Mouse (Mus musculus) heart, adult 2 months (tissue): ENCODE data around the gene Aldh1a3. TPM values are rescaled to one million over a fixed set of nuclear protein-coding genes. Genes with fewer than 3 reads are reported as not detected.

Experiments
- DNase-seq, 2 experiments: peaks; one replicate each; pipeline ENCODE4 v3.0.0; 2021
- H3K27ac ChIP-seq: fragments of 200-600 bp; 2 replicates; pipeline ENCODE4 v1.8.1; 2022
- H3K27me3 ChIP-seq: fragments of 200-500 bp; 2 replicates; pipeline ENCODE4 v1.6.1; 2012; ENCODE audit warnings: mild to moderate bottlenecking, low read length, inconsistent platforms, mixed read lengths; ENCODE audit not compliant: control insufficient read depth, insufficient read depth
- H3K36me3 ChIP-seq: fragments of 200-500 bp; 2 replicates; pipeline ENCODE4 v1.6.1; 2012; ENCODE audit warnings: low read length, inconsistent platforms; ENCODE audit not compliant: control insufficient read depth, insufficient read depth
- H3K4me1 ChIP-seq: fragments of 200-500 bp; 2 replicates; pipeline ENCODE4 v1.6.1; 2011; ENCODE audit warnings: low read length; ENCODE audit not compliant: control insufficient read depth, insufficient read depth
- H3K4me3 ChIP-seq: fragments of 200-600 bp; 2 replicates; pipeline ENCODE4 v1.8.1; 2022
- H3K79me2 ChIP-seq: fragments of 200-500 bp; replicated peaks from 2 replicates; pipeline ENCODE4 v1.6.1; 2012; ENCODE audit warnings: mild to moderate bottlenecking, inconsistent platforms, low read length, moderate library complexity, mixed read lengths; ENCODE audit not compliant: control insufficient read depth, insufficient read depth
- H3K9ac ChIP-seq: fragments of 200-500 bp; 2 replicates; pipeline ENCODE4 v1.6.1; 2012; ENCODE audit warnings: low read depth, mild to moderate bottlenecking, control low read depth, inconsistent platforms, low read length, mixed read lengths
- CTCF ChIP-seq: fragments of 200-600 bp; IDR thresholded peaks from 2 replicates; pipeline ENCODE4 v1.8.1; 2022; ENCODE audit warnings: antibody characterized with exemption, mild to moderate bottlenecking, moderate library complexity
- EP300 ChIP-seq: fragments of 200-500 bp; IDR thresholded peaks from 2 replicates; pipeline ENCODE4 v1.6.1; 2011; ENCODE audit warnings: low read depth, low read length, control low read depth; ENCODE audit not compliant: insufficient read depth
- POLR2A ChIP-seq: fragments of 200-500 bp; IDR thresholded peaks from 2 replicates; pipeline ENCODE4 v1.6.1; 2011; ENCODE audit warnings: mild to moderate bottlenecking, low read depth, low read length, control low read depth; ENCODE audit not compliant: insufficient read depth
- WGBS: fragments of 180-500 bp; shearing (Covaris S2); methylation state at CpG from one replicate; pipeline ENCODE4 v1.1.7; 2018; 5-methylcytosine and 5-hydroxymethylcytosine counted together
- intact Hi-C: fragments of 180-260 bp; cut with DNase I; formaldehyde crosslinking; loops from one replicate; pipeline ENCODE4 v1.15.1; 2025
- polyA plus RNA-seq: library from polyadenylated mRNA; depleted of rRNA; stranded (reverse); fragments of >200 nt; gene quantifications from 2 replicates; pipeline ENCODE4 v1.2.3, GENCODE M21; 2012
- total RNA-seq, 2 experiments: library from RNA; stranded (reverse); gene quantifications; 2 replicates each; pipeline ENCODE4 v1.2.3; 2021

Gene Aldh1a3
- total and polyA plus RNA-seq, 3 experiments, result 0.75 to 1.0 (median 0.86) TPM

DNA sequence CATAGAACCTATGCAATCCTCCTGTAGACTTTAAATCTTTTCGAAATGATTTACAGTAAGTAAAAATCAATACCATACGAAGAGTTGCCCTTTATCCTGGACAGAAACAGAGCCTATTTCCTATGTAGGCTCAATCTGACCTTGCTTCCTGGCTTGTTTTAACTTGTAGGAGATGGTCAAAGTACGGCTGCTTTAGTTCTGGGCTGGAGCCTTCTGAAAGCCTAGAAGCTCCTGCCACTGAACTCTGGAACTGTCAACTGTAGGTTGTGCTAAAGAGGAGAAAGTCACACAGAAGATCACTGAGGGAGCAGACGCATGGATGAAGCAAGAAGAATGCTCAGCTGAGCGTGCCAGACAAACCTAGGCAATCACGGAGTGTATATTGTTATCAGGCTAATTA is 56.3 kb downstream of the Aldh1a3 start:
- H3K4me3 ChIP-seq, result no peak overlapping the region
- WGBS, result 88% methylated on average over 6 of the region's 6 CpGs
- no peak overlapping the region for H3K27ac ChIP-seq
- H3K36me3 ChIP-seq, result peaks cover 2% of the 10 kb centered on the region; the same call in 1 of the 2 replicates
- TF ChIP-seq EP300, result no peak
- no peak for TF ChIP-seq CTCF
- no peak for TF ChIP-seq POLR2A
- no peaks in the 10 kb centered on the region for H3K27me3 ChIP-seq
- intact Hi-C loops, result no loop called here
- no peak for DNase-seq
- peaks cover 9% of the 10 kb centered on the region for H3K4me1 ChIP-seq
- H3K79me2 ChIP-seq, result no peaks in the 10 kb centered on the region
- no peak overlapping the region for H3K9ac ChIP-seq

DNA sequence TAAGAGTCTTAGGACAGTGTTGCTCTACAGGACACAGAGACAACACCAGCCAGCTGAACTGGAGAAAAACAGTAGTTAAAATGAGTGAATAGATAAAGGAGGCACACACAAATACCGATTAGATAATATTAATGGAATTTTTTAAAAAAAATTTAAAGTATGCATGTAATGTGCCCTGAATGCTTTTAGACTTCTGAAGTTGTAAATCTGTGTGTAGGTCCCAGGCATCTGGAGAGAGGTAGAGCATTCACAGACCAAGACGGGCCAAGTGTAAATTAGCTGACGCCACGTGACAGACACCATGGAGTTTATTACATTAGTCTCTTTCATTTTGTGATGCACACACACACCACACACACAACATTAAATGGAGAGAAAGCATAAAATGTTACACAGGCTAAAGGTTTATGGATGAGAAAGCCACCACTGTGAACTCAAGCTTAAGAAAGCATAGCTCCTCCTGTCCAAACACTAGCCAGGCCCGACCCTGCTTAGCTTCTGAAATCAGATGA is 57.3 kb downstream of the Aldh1a3 start:
- H3K79me2 ChIP-seq, result no peaks in the 10 kb centered on the region
- WGBS, result 65% methylated on average over 5 of the region's 5 CpGs
- DNase-seq, result no peak
- no peaks in the 10 kb centered on the region for H3K27me3 ChIP-seq
- intact Hi-C loops, result no loop called here
- H3K27ac ChIP-seq, result peak overlapping the region; percentile 36; the same call in 1 of the 2 replicates
- H3K9ac ChIP-seq, result no peak overlapping the region
- peaks cover 2% of the 10 kb centered on the region; the same call in 1 of the 2 replicates for H3K36me3 ChIP-seq
- no peak overlapping the region for H3K4me3 ChIP-seq
- peaks cover 9% of the 10 kb centered on the region for H3K4me1 ChIP-seq
- no peak for TF ChIP-seq POLR2A
- no peak for TF ChIP-seq CTCF
- no peak for TF ChIP-seq EP300

DNA sequence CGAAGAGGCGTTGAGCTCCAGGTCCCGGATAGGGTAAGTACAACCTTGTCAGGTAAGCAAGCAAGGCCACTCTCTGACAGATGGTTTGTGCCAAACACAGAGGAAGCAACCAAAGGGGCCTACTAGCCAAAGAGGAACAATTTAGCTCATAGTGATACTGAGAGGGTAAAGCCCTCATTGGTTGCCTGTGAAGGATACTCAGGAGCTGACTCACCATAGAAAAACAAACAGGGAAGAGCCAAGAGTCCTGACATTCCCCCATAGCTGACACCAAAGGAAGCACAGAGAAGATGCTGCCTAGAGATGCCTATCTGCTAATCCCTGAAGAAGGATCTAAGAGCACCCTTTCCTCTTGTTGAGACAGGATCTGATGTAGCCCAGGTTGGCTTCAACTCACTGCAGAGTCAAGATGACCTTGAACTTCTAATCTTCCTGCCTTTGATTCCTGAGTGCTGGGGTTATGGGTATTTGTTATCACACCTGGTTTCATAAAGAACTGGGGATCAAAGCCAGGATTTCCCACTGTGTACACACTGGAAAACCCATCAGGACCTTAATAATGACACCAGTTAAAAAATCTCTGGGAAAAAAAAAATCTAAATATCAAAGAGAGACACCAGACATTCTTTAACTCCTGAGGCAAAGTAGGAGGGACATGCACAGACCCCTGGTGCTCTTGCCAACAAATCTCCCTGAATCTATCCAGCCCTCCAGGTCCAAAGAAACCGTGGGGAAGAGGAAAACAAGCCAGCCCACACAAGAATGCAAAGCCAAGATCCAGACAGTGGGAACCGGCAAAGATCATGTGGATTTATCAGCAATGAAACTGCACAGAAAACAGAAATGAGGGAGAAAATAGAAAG is 58.0 kb downstream of the Aldh1a3 start:
- peaks cover 9% of the 10 kb centered on the region for H3K4me1 ChIP-seq
- no peaks in the 10 kb centered on the region for H3K27me3 ChIP-seq
- TF ChIP-seq POLR2A (no peak), EP300 (no peak), CTCF (no peak)
- WGBS, result 67% methylated on average over 5 of the region's 5 CpGs
- H3K4me3 ChIP-seq, result no peak overlapping the region
- peak overlapping the region; percentile 36 for H3K27ac ChIP-seq
- peaks cover 2% of the 10 kb centered on the region; the same call in 1 of the 2 replicates for H3K36me3 ChIP-seq
- H3K9ac ChIP-seq, result no peak overlapping the region
- intact Hi-C loops, result no loop called here
- DNase-seq, result peak in 1 of 2 experiments; percentile 23
- H3K79me2 ChIP-seq, result no peaks in the 10 kb centered on the region

DNA sequence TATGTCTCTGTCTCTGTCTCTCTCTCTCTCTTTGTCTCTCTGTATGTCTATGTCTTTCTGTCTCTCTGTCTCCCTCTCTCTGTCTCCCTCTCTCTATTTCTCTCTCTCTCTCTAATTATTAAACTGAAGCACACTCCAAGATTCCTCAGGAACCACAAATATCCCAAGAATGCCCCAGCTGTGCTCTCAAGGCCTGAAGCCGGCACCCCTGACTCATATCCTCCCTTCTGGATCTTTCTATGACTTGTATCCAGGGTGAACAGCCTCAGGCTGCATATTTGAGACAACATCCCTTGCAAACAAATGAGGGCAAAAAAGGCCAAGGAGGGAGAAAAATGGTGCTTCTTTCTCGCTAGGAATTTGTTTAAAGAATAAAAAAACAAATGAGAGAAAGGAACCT is 61.4 kb downstream of the Aldh1a3 start, which contains the start of gene Gm10974:
TSS of gene Gm10974 (plus strand) at position 2 of the 400 bp plus-strand sequence.
- WGBS, result 40% methylated on average over 2 of the region's 2 CpGs
- Histone ChIP-seq H3K79me2 (no peaks in the 10 kb centered on the region), H3K9ac (no peak within 1 kb of the TSS), H3K27me3 (no peaks in the 10 kb centered on the region), H3K36me3 (peaks cover 2% of the 10 kb centered on the region; the same call in 1 of the 2 replicates), H3K4me1 (peaks cover 9% of the 10 kb centered on the region), H3K27ac (peak within 1 kb of the TSS; percentile 47), H3K4me3 (no peak within 1 kb of the TSS)
- intact Hi-C loops, result no loop called here
- TF ChIP-seq CTCF (no peak), EP300 (no peak), POLR2A (no peak)
- peak in 1 of 2 experiments; percentile 39 for DNase-seq

DNA sequence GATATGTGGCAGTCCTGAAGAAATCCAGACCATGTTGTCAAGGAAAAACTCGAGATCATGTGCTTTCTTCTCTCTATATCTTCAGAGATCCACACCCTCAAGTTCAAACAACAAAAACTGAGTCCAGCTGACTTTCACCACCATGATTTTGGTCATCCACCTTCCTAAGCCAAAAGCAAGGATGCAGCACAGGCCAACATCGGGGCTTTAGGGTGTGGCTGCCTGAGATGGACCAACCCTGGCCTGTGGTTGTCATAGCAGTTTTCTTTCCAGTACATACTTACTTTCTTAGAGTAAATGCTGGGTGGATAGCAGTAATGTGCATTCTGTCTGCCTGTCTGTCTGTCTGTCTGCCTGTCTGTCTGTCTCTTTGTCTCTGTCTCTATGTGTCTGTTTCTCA is 61.9 kb downstream of the Aldh1a3 start:
- TF ChIP-seq CTCF, result no peak
- TF ChIP-seq POLR2A, result no peak
- no peak for TF ChIP-seq EP300
- peaks cover 9% of the 10 kb centered on the region for H3K4me1 ChIP-seq
- H3K36me3 ChIP-seq, result peaks cover 2% of the 10 kb centered on the region; the same call in 1 of the 2 replicates
- 50% methylated on average over 2 of the region's 2 CpGs for WGBS
- H3K9ac ChIP-seq, result no peak overlapping the region
- H3K79me2 ChIP-seq, result no peaks in the 10 kb centered on the region
- no peak overlapping the region for H3K4me3 ChIP-seq
- peak in 1 of 2 experiments; percentile 28 for DNase-seq
- intact Hi-C loops, result no loop called here
- no peak overlapping the region for H3K27ac ChIP-seq
- no peaks in the 10 kb centered on the region for H3K27me3 ChIP-seq

DNA sequence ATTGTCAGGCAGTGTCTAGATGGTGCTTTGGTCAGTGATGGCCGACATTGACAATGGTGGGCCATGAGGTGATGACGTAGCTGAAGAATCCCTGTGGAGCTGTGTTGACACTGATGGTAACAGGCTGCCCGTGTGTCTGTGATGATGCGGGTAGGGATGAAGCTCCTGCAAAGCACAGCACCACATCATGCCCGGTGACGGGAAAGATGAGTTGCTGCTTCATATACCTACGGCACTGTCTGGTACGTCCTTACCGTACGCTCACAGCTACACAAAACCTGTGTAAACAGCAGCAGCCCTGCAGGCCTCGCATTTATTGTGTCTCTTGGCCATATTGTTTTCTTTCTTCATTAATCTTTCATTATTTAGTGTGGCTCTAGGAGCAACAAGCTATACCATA is 62.8 kb downstream of the Aldh1a3 start:
- H3K36me3 ChIP-seq, result no peaks in the 10 kb centered on the region
- H3K27ac ChIP-seq, result no peak overlapping the region
- intact Hi-C loops, result no loop called here
- no peak overlapping the region for H3K4me3 ChIP-seq
- H3K79me2 ChIP-seq, result no peaks in the 10 kb centered on the region
- peaks cover 6% of the 10 kb centered on the region for H3K4me1 ChIP-seq
- TF ChIP-seq EP300 (no peak), POLR2A (no peak), CTCF (no peak)
- no peak for DNase-seq
- no peak overlapping the region for H3K9ac ChIP-seq
- WGBS, result 96% methylated on average over 11 of the region's 11 CpGs
- H3K27me3 ChIP-seq, result no peaks in the 10 kb centered on the region
